Mouse (Mus musculus) ES-E14 (cell line): Measurements from ENCODE around the gene Dscam.

ENCODE experiments used
- HCFC1 ChIP-seq: IDR thresholded peaks from 2 replicates; pipeline ENCODE4 v1.6.1; 2012; ENCODE audit warnings: low read length, inconsistent platforms, borderline replicate concordance; ENCODE audit not compliant: insufficient read depth
- MAFK ChIP-seq: IDR thresholded peaks from 2 replicates; pipeline ENCODE4 v1.6.1; 2014; ENCODE audit warnings: mild to moderate bottlenecking, low read depth, low read length, inconsistent platforms; ENCODE audit not compliant: insufficient read depth
- ZC3H11A ChIP-seq: IDR thresholded peaks from 2 replicates; pipeline ENCODE4 v1.6.1; 2012; ENCODE audit warnings: low read depth, mild to moderate bottlenecking, inconsistent platforms, low read length, borderline replicate concordance

DNA sequence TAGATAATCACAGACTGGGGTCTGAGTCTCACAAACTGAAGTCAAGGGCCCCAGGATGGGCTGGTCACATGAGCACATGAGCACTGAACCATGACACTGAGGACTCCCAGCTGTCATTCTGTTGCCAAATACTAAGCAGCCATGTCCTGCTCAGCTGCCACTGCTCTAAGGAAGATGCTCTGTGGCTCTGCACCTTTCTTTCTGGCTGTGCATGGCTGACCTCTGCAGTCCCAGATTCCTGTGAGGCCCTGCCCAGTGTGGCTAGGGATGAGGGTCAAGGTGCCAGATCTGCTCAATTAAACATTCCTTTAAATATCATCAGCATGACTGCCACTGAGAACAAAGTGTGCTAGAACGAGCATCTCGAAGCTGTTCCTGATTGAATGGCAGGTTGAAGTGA, 70.5 kb downstream of the Dscam start:
- TF ChIP-seq HCFC1, result no peak
- no peak for TF ChIP-seq ZC3H11A
- TF ChIP-seq MAFK, result no peak
